Mouse (Mus musculus): Measurements from ENCODE around the gene Ppp1r12b.

DNA sequence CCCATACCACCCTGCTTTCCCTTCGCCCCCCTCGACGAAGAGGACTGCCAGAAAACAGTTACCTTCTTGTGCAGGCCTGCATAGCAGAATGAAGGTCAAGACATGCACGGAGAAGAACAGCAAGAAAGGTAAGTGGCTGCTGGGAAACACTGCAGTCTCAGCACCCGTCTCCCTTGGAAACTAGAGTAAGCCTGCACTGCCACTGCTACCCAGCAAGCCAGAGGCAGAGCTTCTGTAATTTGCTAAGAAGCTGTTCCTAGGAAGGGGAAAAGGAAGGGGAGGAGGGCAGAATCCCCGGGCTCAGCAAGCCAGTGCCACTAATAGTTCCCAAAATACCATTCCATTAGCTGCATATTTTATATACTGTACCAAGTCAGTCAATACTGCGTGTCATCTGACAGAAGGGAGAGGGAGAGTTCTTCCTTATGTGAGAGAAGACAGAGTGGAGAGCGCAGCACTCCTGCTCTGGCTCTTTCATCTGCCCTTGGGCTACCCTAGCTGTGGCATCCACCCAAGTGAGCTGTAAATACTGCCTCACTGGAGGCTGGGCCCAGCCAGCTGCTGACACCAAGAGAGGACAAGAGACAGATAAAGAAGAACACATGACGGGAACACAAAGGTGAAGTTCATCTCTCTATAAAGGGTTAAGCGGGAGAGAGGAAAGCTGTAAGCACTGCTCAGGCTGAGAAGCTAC, 109.3 kb downstream of the Ppp1r12b start:
- TF ChIP-seq POLR2A (IDR thresholded peaks at IDR 0.05; ENCODE audit: borderline replicate concordance, insufficient read depth, low read length) (no peak), CTCF (IDR thresholded peaks at IDR 0.05; ENCODE audit: borderline replicate concordance, insufficient read depth, low read depth, low read length) (no peak)
